Mouse (Mus musculus) layer of hippocampus, postnatal 14 days (tissue): ENCODE measurements around the gene Tssc4. TPM values are rescaled to one million over a fixed set of nuclear protein-coding genes. Genes with fewer than 3 reads are reported as not detected.

ENCODE experiments used
- DNase-seq, 2 experiments: peaks; one replicate each; pipeline ENCODE4 v3.0.0; 2021 to 2022; ENCODE audit warnings: low spot score in 2 of 2, mixed read lengths in 1 of 2
- long read RNA-seq, 2 experiments: library from polyadenylated mRNA; stranded (forward); transcript quantifications; one replicate each; pipeline ENCODE4 v2.0.0; 2021
- total RNA-seq, 2 experiments: library from RNA; stranded (reverse); gene quantifications; 2 replicates each; pipeline ENCODE4 v1.2.3; 2021

The Tssc4 gene
- total RNA-seq: 10 to 100 TPM; 51.8 to 56.9 TPM
- long read RNA-seq, experiment 1, transcript Tssc4-203 (2 exons, 1,091 nt): minor isoform, 10 of 71 reads
- long read RNA-seq, experiment 1, transcript Tssc4-201 (3 exons, 1,519 nt): minor isoform, 15 of 71 reads
- long read RNA-seq, experiment 1, transcript Tssc4-206 (3 exons, 1,364 nt): minor isoform, 12 of 71 reads
- long read RNA-seq, experiment 1, transcript Tssc4-207 (1 exons, 1,735 nt): major isoform, 29 of 71 reads
- long read RNA-seq, experiment 1, partial matches to known transcripts: 1 of 71 reads
- long read RNA-seq, experiment 1, other reads (novel, unspliced or antisense): 1 of 71 reads
- long read RNA-seq, experiment 2, transcript Tssc4-207 (1 exons, 1,735 nt): major isoform, 48 of 97 reads
- long read RNA-seq, experiment 2, transcript Tssc4-203 (2 exons, 1,091 nt): minor isoform, 14 of 97 reads
- long read RNA-seq, experiment 2, transcript Tssc4-206 (3 exons, 1,364 nt): minor isoform, 17 of 97 reads
- long read RNA-seq, experiment 2, transcript Tssc4-201 (3 exons, 1,519 nt): minor isoform, 12 of 97 reads
- long read RNA-seq, experiment 2, partial matches to known transcripts: 1 of 97 reads
- long read RNA-seq, experiment 2, other reads (novel, unspliced or antisense): 0 of 97 reads

DNA sequence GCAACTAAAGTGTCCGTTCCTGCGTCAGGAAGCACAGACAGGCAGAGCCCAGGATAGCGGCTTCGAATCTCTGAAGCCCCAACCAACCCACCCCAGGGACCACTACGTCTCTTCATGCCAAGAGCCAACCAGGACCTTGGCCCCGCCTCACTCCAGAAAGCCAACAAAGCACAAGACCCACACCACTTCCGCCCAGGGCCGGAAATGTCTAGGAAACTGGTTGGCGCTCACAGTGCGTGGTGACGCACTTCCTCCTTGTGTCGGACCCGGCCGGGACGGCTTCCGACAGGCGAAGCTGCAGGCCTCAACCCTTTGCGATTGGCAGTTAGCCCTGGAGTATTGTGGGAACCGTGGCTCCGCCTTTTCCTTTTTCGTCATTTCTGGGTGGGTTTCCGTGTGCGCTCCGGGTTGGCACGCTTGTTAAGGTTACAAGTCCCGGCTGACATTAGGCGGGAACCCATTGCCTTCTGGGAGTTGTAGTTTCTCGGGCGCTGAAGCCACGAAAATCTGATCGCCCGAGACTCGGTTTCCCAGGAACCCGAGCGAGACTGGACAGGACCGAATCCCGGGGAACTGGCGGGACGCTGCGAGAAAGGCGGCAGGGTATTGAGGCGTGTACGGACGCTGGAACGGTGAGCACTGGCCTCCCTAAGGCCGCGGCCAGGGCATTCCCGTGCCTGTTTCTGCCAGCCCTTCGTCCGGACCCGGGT is at the start of gene Tssc4:
Gene Tssc4 (plus strand): TSS at position 368 of the 710 bp plus-strand sequence.
- DNase-seq: peak; percentile 95 to 100

- DNase-seq: no peak
Observed at GRCm38 (mm10) chr7:143020040-143020439, 49.0 kb upstream of the Tssc4 start.

- DNase-seq: no peak
Observed at GRCm38 (mm10) chr7:143020764-143021163, 48.3 kb upstream of the Tssc4 start.

GRCm38 (mm10) chr7:143021356-143022164 is 47.5 kb upstream of the Tssc4 start:
- no peak for DNase-seq

GRCm38 (mm10) chr7:143023499-143023898 is 45.5 kb upstream of the Tssc4 start:
- no peak for DNase-seq

- DNase-seq: no peak
Observed at GRCm38 (mm10) chr7:143024293-143024692, 44.8 kb upstream of the Tssc4 start.

DNA sequence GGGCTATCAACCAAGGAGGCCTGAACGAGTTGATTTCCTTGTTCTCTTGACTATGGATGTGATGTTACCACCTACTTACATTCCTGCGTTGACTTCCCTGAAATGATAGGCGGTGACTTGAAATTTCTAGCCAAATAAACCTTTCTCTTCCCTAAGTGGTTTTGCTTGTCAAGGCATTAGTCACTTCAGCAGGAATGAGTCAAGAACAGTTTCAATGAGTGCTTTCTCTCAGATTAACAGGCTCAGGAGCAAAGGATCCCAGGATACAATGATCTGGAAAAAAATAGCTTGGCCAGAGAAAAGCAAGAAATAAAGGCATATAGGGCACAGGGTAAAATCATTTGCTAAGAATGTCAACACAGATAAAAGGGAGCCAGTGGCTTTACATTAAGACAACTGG is 43.6 kb upstream of the Tssc4 start:
- no peak for DNase-seq

DNA sequence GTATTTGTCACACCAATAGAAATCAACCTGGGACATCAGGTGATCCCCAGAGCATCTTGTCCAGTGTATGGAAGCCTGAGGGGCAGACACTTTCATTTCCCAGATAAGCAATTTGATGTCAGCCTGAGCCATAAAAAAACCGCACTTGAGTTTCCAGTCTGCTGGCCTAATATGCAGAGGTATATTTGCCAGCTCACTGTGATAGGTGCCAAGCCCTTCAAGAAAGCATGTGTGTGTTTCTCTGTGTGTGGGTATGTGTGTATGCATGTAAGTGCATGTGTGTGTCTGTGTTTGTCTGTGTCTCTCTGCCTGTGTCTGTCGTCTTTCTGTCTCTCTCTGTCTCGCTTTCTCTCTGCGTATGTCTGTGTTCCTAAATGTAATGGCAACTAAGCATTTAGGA is 41.9 kb upstream of the Tssc4 start:
- DNase-seq: no peak

GRCm38 (mm10) chr7:143031816-143032215 is 37.2 kb upstream of the Tssc4 start:
- no peak for DNase-seq

DNA sequence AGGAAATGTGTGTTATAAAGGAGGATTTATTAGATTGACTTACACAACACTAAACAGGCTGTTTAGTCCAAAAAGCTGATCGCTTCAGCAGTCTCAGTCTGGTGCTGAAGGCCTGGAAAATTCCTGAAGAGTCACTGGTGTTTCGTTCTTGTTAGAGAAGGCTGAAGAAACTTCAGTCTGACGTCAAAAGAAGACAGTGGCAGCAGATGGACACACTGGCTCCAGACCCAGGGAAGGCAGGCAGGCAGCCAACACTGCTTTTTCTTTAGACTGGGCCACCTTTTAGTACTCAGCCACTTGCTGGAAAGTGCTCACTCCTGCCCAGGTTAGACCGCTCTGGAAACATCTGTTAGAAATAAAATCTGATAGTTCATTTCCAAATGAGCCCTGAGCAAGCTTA is 35.5 kb upstream of the Tssc4 start:
- no peak for DNase-seq

DNA sequence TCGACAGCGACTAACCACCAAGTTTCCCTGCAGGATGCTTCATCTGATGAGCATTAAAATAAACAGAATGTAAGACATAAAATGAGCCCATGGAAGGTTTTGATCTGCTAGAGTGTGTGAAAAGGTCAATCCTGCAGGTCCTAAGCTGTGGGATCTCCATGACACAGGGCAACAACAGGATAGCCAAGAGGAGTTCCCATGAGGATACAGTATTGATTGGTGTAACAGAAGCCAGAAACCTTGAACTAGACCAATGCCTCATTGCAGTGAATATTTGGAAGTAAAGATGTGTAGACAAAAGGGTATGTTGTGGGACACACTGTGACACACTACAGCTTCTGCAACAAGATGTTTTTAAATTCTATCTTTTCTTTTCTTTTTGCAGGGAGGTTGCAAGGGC is 34.9 kb upstream of the Tssc4 start:
- no peak for DNase-seq

GRCm38 (mm10) chr7:143034519-143035450 is 34.3 kb upstream of the Tssc4 start:
- no peak for DNase-seq

DNA sequence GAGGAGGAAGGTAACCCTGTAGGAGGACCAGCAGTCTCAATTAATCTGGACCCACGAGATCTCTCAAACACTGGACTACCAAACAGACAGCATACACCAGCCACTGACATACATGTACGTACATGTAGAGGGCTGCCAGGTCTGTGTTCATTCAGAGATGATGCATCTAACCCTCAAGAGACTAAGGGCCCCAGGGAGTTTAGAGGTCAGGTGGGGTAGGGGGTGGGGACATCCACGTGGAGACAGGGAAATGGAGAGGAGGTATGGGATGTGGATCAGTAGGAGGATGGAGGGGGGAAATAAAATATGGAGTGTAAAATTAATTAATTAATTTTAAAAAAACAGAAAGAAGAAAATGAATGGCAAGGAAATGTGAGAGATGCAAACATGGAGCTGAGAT is 32.3 kb upstream of the Tssc4 start:
- DNase-seq: no peak

- no peak for DNase-seq
Observed at GRCm38 (mm10) chr7:143037306-143037705, 31.7 kb upstream of the Tssc4 start.

GRCm38 (mm10) chr7:143038174-143038931 is 30.7 kb upstream of the Tssc4 start:
- no peak for DNase-seq

GRCm38 (mm10) chr7:143040561-143040960 is 28.5 kb upstream of the Tssc4 start:
- no peak for DNase-seq

DNA sequence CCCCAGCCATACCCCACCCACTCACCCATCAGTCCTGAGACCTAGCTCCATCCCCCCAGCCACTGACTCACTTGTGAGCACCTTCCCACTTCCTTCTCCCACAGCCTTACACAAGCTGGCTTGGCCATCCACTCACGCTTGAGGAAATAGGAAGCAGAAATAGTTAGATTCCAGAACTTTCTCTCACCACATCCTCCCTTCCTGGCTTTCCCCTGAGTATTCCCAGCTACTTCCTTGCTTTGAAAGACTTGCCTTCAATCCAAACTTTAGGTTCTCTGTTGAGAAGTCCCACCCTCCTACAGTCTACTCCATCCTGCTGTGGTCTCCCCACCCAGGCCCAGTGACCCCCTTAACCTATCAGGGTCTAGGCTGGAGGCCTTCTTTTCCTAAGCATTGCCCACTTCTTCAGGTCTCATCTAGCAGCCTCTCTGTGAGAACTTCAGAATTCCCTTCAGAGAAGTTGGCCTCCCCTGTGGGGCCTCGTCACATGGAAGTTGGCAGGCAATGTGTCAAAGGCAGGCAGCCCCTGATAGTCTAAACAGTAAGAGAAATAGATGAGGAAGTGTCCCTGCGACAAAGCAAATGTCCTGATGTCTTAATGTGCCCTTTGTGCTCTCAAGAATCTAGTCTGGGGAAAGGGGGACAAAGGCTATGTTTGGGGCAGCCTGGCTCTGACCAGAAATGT is 27.8 kb upstream of the Tssc4 start:
- DNase-seq: no peak

- no peak for DNase-seq
Observed at GRCm38 (mm10) chr7:143042089-143042488, 27.0 kb upstream of the Tssc4 start.

DNA sequence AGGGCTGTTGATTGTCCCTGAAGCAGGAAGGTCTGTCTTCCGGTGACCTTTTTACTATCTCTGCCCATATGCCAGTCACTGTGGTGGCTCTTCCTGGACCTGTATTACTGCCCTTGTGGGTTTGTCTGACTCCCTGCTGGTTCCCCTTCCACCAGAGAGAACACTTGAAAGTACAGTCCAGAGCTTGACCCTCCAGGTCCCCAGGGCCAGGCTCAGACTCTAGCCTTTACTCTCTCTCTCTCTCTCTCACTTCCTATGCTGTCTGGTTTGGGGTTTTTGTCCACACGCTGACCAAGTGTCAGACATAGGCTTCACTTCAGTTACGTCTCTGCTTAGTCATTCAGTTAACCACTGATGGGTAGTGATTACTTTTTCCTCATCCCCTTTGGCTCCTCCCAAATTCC is 26.1 kb upstream of the Tssc4 start:
- DNase-seq: no peak
